Mouse (Mus musculus): ENCODE measurements around the gene Aldh5a1. TPM values are rescaled to one million over a fixed set of nuclear protein-coding genes. Genes with fewer than 3 reads are reported as not detected.
A peak's percentile ranks its signal among the peaks of the same experiment; 100 is the strongest.

Gene Aldh5a1
- polyA plus RNA-seq, 1 experiment from 2014 or later, result 2.5 TPM

GRCm38 (mm10) chr13:24903412-24903811, 34.0 kb downstream of the Aldh5a1 start:
- H3K27me3 ChIP-seq, result no peaks in the 10 kb centered on the region
- no peak overlapping the region for H3K27ac ChIP-seq
- H3K4me2 ChIP-seq, result no peak overlapping the region

GRCm38 (mm10) chr13:24901916-24902315, 35.5 kb downstream of the Aldh5a1 start:
- Histone ChIP-seq H3K4me2 (no peak overlapping the region), H3K9ac (no peak overlapping the region), H3K4me1 (replicated peaks) (no peaks in the 10 kb centered on the region), H3K4me3 (replicated peaks) (no peak overlapping the region), H3K9me3 (replicated peaks) (no peaks in the 10 kb centered on the region), H3K36me3 (no peaks in the 10 kb centered on the region), H3K27ac (no peak overlapping the region), H3K27me3 (no peaks in the 10 kb centered on the region)
- DNase-seq, result no peak
- no peak for ATAC-seq (ENCODE audit: low read depth)
- WGBS (ENCODE audit: insufficient replicate concordance), result 59% methylated on average over 2 of the region's 2 CpGs

More at GRCm38 (mm10) chr13:24903412-24903811, 34.0 kb downstream of the Aldh5a1 start:
- Histone ChIP-seq H3K4me3 (replicated peaks) (no peak overlapping the region), H3K4me1 (replicated peaks) (no peaks in the 10 kb centered on the region), H3K36me3 (no peaks in the 10 kb centered on the region), H3K9ac (no peak overlapping the region), H3K9me3 (replicated peaks) (no peaks in the 10 kb centered on the region)
- DNase-seq, result no peak
- ATAC-seq (ENCODE audit: low read depth), result no peak
- WGBS (ENCODE audit: insufficient replicate concordance), result 66% methylated on average over 6 of the region's 6 CpGs

GRCm38 (mm10) chr13:24893880-24894279, 43.6 kb downstream of the Aldh5a1 start:
- Histone ChIP-seq H3K9me3 (replicated peaks) (no peaks in the 10 kb centered on the region), H3K27me3 (no peaks in the 10 kb centered on the region), H3K4me3 (replicated peaks) (no peak overlapping the region), H3K9ac (no peak overlapping the region), H3K36me3 (no peaks in the 10 kb centered on the region), H3K4me2 (no peak overlapping the region), H3K27ac (no peak overlapping the region), H3K4me1 (replicated peaks) (no peaks in the 10 kb centered on the region)
- no peak for ATAC-seq (ENCODE audit: low read depth)
- 52% methylated on average over 2 of the region's 2 CpGs for WGBS (ENCODE audit: insufficient replicate concordance)
- DNase-seq, result no peak

- Histone ChIP-seq H3K4me3 (replicated peaks) (no peak overlapping the region), H3K9ac (no peak overlapping the region), H3K4me2 (no peak overlapping the region), H3K27me3 (no peaks in the 10 kb centered on the region), H3K4me1 (replicated peaks) (no peaks in the 10 kb centered on the region), H3K27ac (no peak overlapping the region), H3K36me3 (no peaks in the 10 kb centered on the region), H3K9me3 (replicated peaks) (no peaks in the 10 kb centered on the region)
- DNase-seq (no peak), ATAC-seq (ENCODE audit: low read depth) (no peak)
- 71% methylated on average over 3 of the region's 3 CpGs for WGBS (ENCODE audit: insufficient replicate concordance)
Observed at GRCm38 (mm10) chr13:24892516-24892915, 44.9 kb downstream of the Aldh5a1 start.

- DNase-seq (no peak), ATAC-seq (ENCODE audit: low read depth) (no peak; the same call in 1 of the 2 replicates)
- no peak overlapping the region for H3K4me3 ChIP-seq (replicated peaks)
- H3K36me3 ChIP-seq, result no peaks in the 10 kb centered on the region
- H3K9me3 ChIP-seq (replicated peaks), result no peaks in the 10 kb centered on the region
- no peak overlapping the region for H3K4me2 ChIP-seq
- H3K4me1 ChIP-seq (replicated peaks), result no peaks in the 10 kb centered on the region
- H3K9ac ChIP-seq, result no peak overlapping the region
- 43% methylated on average over 1 of the region's 1 CpGs for WGBS (ENCODE audit: insufficient replicate concordance)
- H3K27me3 ChIP-seq, result no peaks in the 10 kb centered on the region
- H3K27ac ChIP-seq, result no peak overlapping the region
Observed at GRCm38 (mm10) chr13:24889554-24889953, 47.9 kb downstream of the Aldh5a1 start.

- Histone ChIP-seq H3K4me3 (replicated peaks) (no peak overlapping the region), H3K9me3 (replicated peaks) (no peaks in the 10 kb centered on the region; the same call in 1 of the 2 replicates), H3K4me2 (no peak overlapping the region), H3K27ac (no peak overlapping the region), H3K36me3 (no peaks in the 10 kb centered on the region), H3K4me1 (replicated peaks) (no peaks in the 10 kb centered on the region), H3K9ac (no peak overlapping the region), H3K27me3 (no peaks in the 10 kb centered on the region)
- 71% methylated on average over 6 of the region's 6 CpGs for WGBS (ENCODE audit: insufficient replicate concordance)
- DNase-seq, result no peak
- no peak for ATAC-seq (ENCODE audit: low read depth)
Observed at GRCm38 (mm10) chr13:24882411-24882810, 55.0 kb downstream of the Aldh5a1 start.

- no peaks in the 10 kb centered on the region for H3K36me3 ChIP-seq
- WGBS (ENCODE audit: insufficient replicate concordance), result 67% methylated on average over 5 of the region's 5 CpGs
- DNase-seq (no peak), ATAC-seq (ENCODE audit: low read depth) (no peak)
- no peak overlapping the region for H3K4me3 ChIP-seq (replicated peaks)
- no peak overlapping the region for H3K9ac ChIP-seq
- H3K4me2 ChIP-seq, result no peak overlapping the region
- H3K27ac ChIP-seq, result no peak overlapping the region
- no peaks in the 10 kb centered on the region for H3K4me1 ChIP-seq (replicated peaks)
- H3K27me3 ChIP-seq, result no peaks in the 10 kb centered on the region
- H3K9me3 ChIP-seq (replicated peaks), result no peaks in the 10 kb centered on the region; the same call in 1 of the 2 replicates
Observed at GRCm38 (mm10) chr13:24880704-24881103, 56.8 kb downstream of the Aldh5a1 start.

- no peak for ATAC-seq (ENCODE audit: low read depth)
- WGBS (ENCODE audit: insufficient replicate concordance), result 54% methylated on average over 6 of the region's 6 CpGs
- H3K9me3 ChIP-seq (replicated peaks), result no peaks in the 10 kb centered on the region; the same call in 1 of the 2 replicates
- DNase-seq, result no peak
- H3K4me3 ChIP-seq (replicated peaks), result no peak overlapping the region
- no peaks in the 10 kb centered on the region for H3K27me3 ChIP-seq
- H3K4me2 ChIP-seq, result no peak overlapping the region
- H3K4me1 ChIP-seq (replicated peaks), result no peaks in the 10 kb centered on the region
- H3K36me3 ChIP-seq, result no peaks in the 10 kb centered on the region
- no peak overlapping the region for H3K27ac ChIP-seq
- no peak overlapping the region for H3K9ac ChIP-seq
Observed at GRCm38 (mm10) chr13:24880208-24880607, 57.3 kb downstream of the Aldh5a1 start.

GRCm38 (mm10) chr13:24879359-24880040, 58.0 kb downstream of the Aldh5a1 start:
- no peak overlapping the region for H3K9ac ChIP-seq
- H3K36me3 ChIP-seq, result no peaks in the 10 kb centered on the region
- no peak overlapping the region for H3K4me3 ChIP-seq (replicated peaks)
- no peaks in the 10 kb centered on the region; the same call in 1 of the 2 replicates for H3K9me3 ChIP-seq (replicated peaks)
- H3K27ac ChIP-seq, result no peak overlapping the region
- no peaks in the 10 kb centered on the region for H3K27me3 ChIP-seq
- DNase-seq, result no peak
- no peak overlapping the region for H3K4me2 ChIP-seq
- no peaks in the 10 kb centered on the region for H3K4me1 ChIP-seq (replicated peaks)
- peak; percentile 50; the same call in 1 of the 2 replicates for ATAC-seq (ENCODE audit: low read depth)
- WGBS (ENCODE audit: insufficient replicate concordance), result 68% methylated on average over 15 of the region's 15 CpGs

GRCm38 (mm10) chr13:24868233-24868632, 69.2 kb downstream of the Aldh5a1 start:
- Histone ChIP-seq H3K4me3 (replicated peaks) (no peak overlapping the region), H3K27ac (no peak overlapping the region), H3K36me3 (no peaks in the 10 kb centered on the region), H3K9me3 (replicated peaks) (no peaks in the 10 kb centered on the region), H3K4me1 (replicated peaks) (peaks cover 10% of the 10 kb centered on the region; the same call in 1 of the 2 replicates), H3K27me3 (no peaks in the 10 kb centered on the region), H3K9ac (no peak overlapping the region), H3K4me2 (no peak overlapping the region)
- DNase-seq, result no peak
- 72% methylated on average over 7 of the region's 7 CpGs for WGBS (ENCODE audit: insufficient replicate concordance)
- ATAC-seq (ENCODE audit: low read depth), result no peak

GRCm38 (mm10) chr13:24867789-24868188, 69.7 kb downstream of the Aldh5a1 start:
- no peak for ATAC-seq (ENCODE audit: low read depth)
- Histone ChIP-seq H3K4me1 (replicated peaks) (peaks cover 10% of the 10 kb centered on the region; the same call in 1 of the 2 replicates), H3K9me3 (replicated peaks) (no peaks in the 10 kb centered on the region), H3K27ac (no peak overlapping the region), H3K27me3 (no peaks in the 10 kb centered on the region), H3K36me3 (no peaks in the 10 kb centered on the region), H3K4me3 (replicated peaks) (no peak overlapping the region), H3K9ac (no peak overlapping the region), H3K4me2 (no peak overlapping the region)
- no peak for DNase-seq
- 70% methylated on average over 10 of the region's 10 CpGs for WGBS (ENCODE audit: insufficient replicate concordance)

All from liver, embryonic 13.5 days (tissue).